Mouse (Mus musculus): ENCODE measurements around the gene Txnrd2. TPM values are rescaled to one million over a fixed set of nuclear protein-coding genes. Genes with fewer than 3 reads are reported as not detected.

Txnrd2 gene
- polyA plus RNA-seq, 1 experiment from 2014 or later = 20.0 TPM

- no peak overlapping the region for H3K9ac ChIP-seq (replicated peaks; ENCODE audit: low read depth)
- WGBS = 50% methylated on average over 3 of the region's 3 CpGs
Observed at GRCm38 (mm10) chr16:18386972-18387371, 39.2 kb upstream of the Txnrd2 start.

DNA sequence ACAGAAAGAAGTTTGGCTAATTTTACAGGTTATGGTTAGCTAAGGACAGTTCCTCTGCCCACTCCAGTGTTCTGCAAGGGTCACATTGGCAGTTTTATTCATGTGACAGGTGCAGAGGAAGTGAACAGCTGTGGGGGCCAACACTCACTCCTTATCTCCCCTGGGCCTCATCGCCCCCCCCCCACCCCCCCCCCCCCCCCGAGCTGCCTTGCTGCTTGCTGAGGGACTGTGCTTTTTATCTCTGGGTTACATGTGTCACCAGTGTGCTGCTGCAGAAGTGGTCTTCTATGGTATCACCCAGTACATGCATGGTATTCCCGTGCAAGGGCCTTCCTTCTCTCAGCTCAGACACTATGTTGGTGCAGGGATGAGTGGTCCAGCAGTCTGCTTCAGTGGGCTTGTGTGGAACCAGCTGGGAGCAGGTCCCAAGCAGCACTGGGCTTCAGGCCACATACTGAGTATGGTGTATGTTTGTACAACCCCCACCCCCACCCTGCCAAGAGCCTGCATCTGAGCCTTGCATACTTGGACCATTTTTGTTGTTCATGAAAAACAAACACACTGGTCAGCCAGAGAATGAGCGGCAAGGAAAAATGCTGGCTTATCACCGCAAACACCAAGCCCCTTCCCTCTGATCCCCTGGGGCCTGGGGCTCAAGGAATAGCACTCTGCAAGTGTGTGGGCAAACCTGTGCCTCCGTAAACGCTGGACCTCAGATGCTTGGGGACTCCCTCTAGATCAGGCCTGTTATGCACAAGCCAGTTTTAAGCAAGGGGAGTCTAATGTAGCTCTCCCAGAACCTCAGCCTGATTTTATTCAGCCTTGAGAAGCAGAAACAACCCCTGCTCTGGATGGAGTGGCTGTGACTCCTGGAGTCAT is 38.2 kb upstream of the Txnrd2 start:
- H3K9ac ChIP-seq (replicated peaks; ENCODE audit: low read depth) = no peak overlapping the region
- H3K36me3 ChIP-seq (ENCODE audit: insufficient read depth, low read length) = no peaks in the 10 kb centered on the region
- no peak for TF ChIP-seq EP300 (IDR thresholded peaks at IDR 0.05)
- no peak for TF ChIP-seq CTCF (IDR thresholded peaks at IDR 0.05)
- DNase-seq (ENCODE audit: low spot score) (no peak), ATAC-seq (no peak)
- WGBS = 25% methylated on average over 6 of the region's 7 CpGs
- no peaks in the 10 kb centered on the region for H3K27me3 ChIP-seq (replicated peaks; ENCODE audit: insufficient read depth, low read length)
- H3K4me3 ChIP-seq (ENCODE audit: low read depth, low read length) = no peak overlapping the region
- no peak overlapping the region for H3K4me2 ChIP-seq (replicated peaks; ENCODE audit: low read depth, low read length)
- H3K4me1 ChIP-seq (ENCODE audit: insufficient read depth, low read depth, low read length) = peaks cover 15% of the 10 kb centered on the region; the same call in 1 of the 2 replicates
- no peak overlapping the region for H3K27ac ChIP-seq (ENCODE audit: low read length)
- no peaks in the 10 kb centered on the region for H3K9me3 ChIP-seq (ENCODE audit: low read length)

More at GRCm38 (mm10) chr16:18386972-18387371, 39.2 kb upstream of the Txnrd2 start:
- H3K4me1 ChIP-seq (ENCODE audit: insufficient read depth, low read depth, low read length) = peaks cover 15% of the 10 kb centered on the region; the same call in 1 of the 2 replicates
- no peak overlapping the region for H3K27ac ChIP-seq (ENCODE audit: low read length)
- H3K9me3 ChIP-seq (ENCODE audit: low read length) = no peaks in the 10 kb centered on the region
- no peak for ATAC-seq
- no peaks in the 10 kb centered on the region for H3K27me3 ChIP-seq (replicated peaks; ENCODE audit: insufficient read depth, low read length)
- no peaks in the 10 kb centered on the region for H3K36me3 ChIP-seq (ENCODE audit: insufficient read depth, low read length)
- H3K4me2 ChIP-seq (replicated peaks; ENCODE audit: low read depth, low read length) = no peak overlapping the region
- no peak for TF ChIP-seq CTCF (IDR thresholded peaks at IDR 0.05)
- TF ChIP-seq EP300 (IDR thresholded peaks at IDR 0.05) = no peak
- no peak for DNase-seq (ENCODE audit: low spot score)
- no peak overlapping the region for H3K4me3 ChIP-seq (ENCODE audit: low read depth, low read length)

- peaks cover 20% of the 10 kb centered on the region; the same call in 1 of the 2 replicates for H3K4me1 ChIP-seq (ENCODE audit: insufficient read depth, low read depth, low read length)
- DNase-seq (ENCODE audit: low spot score) (no peak), ATAC-seq (no peak)
- H3K36me3 ChIP-seq (ENCODE audit: insufficient read depth, low read length) = no peaks in the 10 kb centered on the region
- 75% methylated on average over 14 of the region's 14 CpGs for WGBS
- no peak overlapping the region for H3K4me3 ChIP-seq (ENCODE audit: low read depth, low read length)
- no peaks in the 10 kb centered on the region for H3K27me3 ChIP-seq (replicated peaks; ENCODE audit: insufficient read depth, low read length)
- no peak overlapping the region for H3K9ac ChIP-seq (replicated peaks; ENCODE audit: low read depth)
- TF ChIP-seq EP300 (IDR thresholded peaks at IDR 0.05) (no peak), CTCF (IDR thresholded peaks at IDR 0.05) (no peak)
- no peak overlapping the region for H3K4me2 ChIP-seq (replicated peaks; ENCODE audit: low read depth, low read length)
- H3K27ac ChIP-seq (ENCODE audit: low read length) = 0 out of 2 replicates have a peak overlapping the region, but pooled peaks have one; percentile 49
- H3K9me3 ChIP-seq (ENCODE audit: low read length) = no peaks in the 10 kb centered on the region
Observed at GRCm38 (mm10) chr16:18388583-18389435, 37.4 kb upstream of the Txnrd2 start.

- WGBS = 84% methylated on average over 6 of the region's 6 CpGs
- DNase-seq (ENCODE audit: low spot score) (no peak), ATAC-seq (no peak)
- Histone ChIP-seq H3K36me3 (ENCODE audit: insufficient read depth, low read length) (no peaks in the 10 kb centered on the region), H3K4me1 (ENCODE audit: insufficient read depth, low read depth, low read length) (peaks cover 23% of the 10 kb centered on the region; the same call in 1 of the 2 replicates), H3K27ac (ENCODE audit: low read length) (no peak overlapping the region), H3K27me3 (replicated peaks; ENCODE audit: insufficient read depth, low read length) (no peaks in the 10 kb centered on the region), H3K4me3 (ENCODE audit: low read depth, low read length) (no peak overlapping the region), H3K9ac (replicated peaks; ENCODE audit: low read depth) (no peak overlapping the region), H3K9me3 (ENCODE audit: low read length) (no peaks in the 10 kb centered on the region), H3K4me2 (replicated peaks; ENCODE audit: low read depth, low read length) (no peak overlapping the region)
- TF ChIP-seq EP300 (IDR thresholded peaks at IDR 0.05) = no peak
- TF ChIP-seq CTCF (IDR thresholded peaks at IDR 0.05) = no peak
Observed at GRCm38 (mm10) chr16:18390399-18390798, 35.8 kb upstream of the Txnrd2 start.

DNA sequence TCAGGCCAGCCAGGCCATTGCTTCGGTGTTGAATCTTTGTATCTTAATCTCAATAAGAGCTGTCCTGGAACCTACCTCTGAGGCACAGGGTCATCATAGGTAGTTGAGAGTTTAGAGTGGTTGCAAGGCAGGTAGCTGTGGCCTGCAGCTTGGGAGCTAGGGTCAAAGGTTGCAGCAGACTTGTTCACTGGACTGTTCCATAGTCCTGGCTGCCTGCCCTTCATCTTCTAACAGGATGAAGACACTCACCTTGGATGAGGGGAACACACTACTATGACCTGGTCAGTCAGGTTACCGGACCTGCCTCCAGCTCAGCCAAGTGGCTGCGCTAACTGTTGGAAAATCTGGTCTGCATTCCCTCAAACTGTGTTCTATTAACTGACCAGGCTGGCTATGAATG is 35.1 kb upstream of the Txnrd2 start:
- no peak for TF ChIP-seq EP300 (IDR thresholded peaks at IDR 0.05)
- no peak for TF ChIP-seq CTCF (IDR thresholded peaks at IDR 0.05)
- DNase-seq (ENCODE audit: low spot score) = no peak
- Histone ChIP-seq H3K9ac (replicated peaks; ENCODE audit: low read depth) (no peak overlapping the region), H3K9me3 (ENCODE audit: low read length) (no peaks in the 10 kb centered on the region), H3K4me2 (replicated peaks; ENCODE audit: low read depth, low read length) (no peak overlapping the region), H3K4me3 (ENCODE audit: low read depth, low read length) (no peak overlapping the region), H3K4me1 (ENCODE audit: insufficient read depth, low read depth, low read length) (peaks cover 27% of the 10 kb centered on the region), H3K36me3 (ENCODE audit: insufficient read depth, low read length) (no peaks in the 10 kb centered on the region), H3K27me3 (replicated peaks; ENCODE audit: insufficient read depth, low read length) (no peaks in the 10 kb centered on the region), H3K27ac (ENCODE audit: low read length) (no peak overlapping the region)
- WGBS = 92% methylated on average over 3 of the region's 3 CpGs
- ATAC-seq = no peak

GRCm38 (mm10) chr16:18391728-18392127 is 34.5 kb upstream of the Txnrd2 start:
- Histone ChIP-seq H3K36me3 (ENCODE audit: insufficient read depth, low read length) (no peaks in the 10 kb centered on the region), H3K9ac (replicated peaks; ENCODE audit: low read depth) (no peak overlapping the region), H3K4me3 (ENCODE audit: low read depth, low read length) (no peak overlapping the region), H3K27ac (ENCODE audit: low read length) (no peak overlapping the region), H3K9me3 (ENCODE audit: low read length) (no peaks in the 10 kb centered on the region), H3K27me3 (replicated peaks; ENCODE audit: insufficient read depth, low read length) (no peaks in the 10 kb centered on the region), H3K4me2 (replicated peaks; ENCODE audit: low read depth, low read length) (no peak overlapping the region), H3K4me1 (ENCODE audit: insufficient read depth, low read depth, low read length) (peaks cover 32% of the 10 kb centered on the region)
- 90% methylated on average over 3 of the region's 3 CpGs for WGBS
- TF ChIP-seq CTCF (IDR thresholded peaks at IDR 0.05) (no peak), EP300 (IDR thresholded peaks at IDR 0.05) (no peak)
- no peak for ATAC-seq
- DNase-seq (ENCODE audit: low spot score) = no peak

Data from lung, postnatal 0 days (tissue).